Mouse (Mus musculus): ENCODE results near the gene Cdc42bpb.
A peak's percentile ranks its signal among the peaks of the same experiment; 100 is the strongest.

- TF ChIP-seq CEBPB (IDR thresholded peaks at IDR 0.05; ENCODE audit: low read depth) (no peak), CTCF (IDR thresholded peaks at IDR 0.05; ENCODE audit: control insufficient read depth, insufficient read depth, insufficient read length) (peak; percentile 85), MYOD1 (IDR thresholded peaks at IDR 0.05; ENCODE audit: control insufficient read depth, insufficient read length, low read depth) (no peak), USF1 (IDR thresholded peaks at IDR 0.05; ENCODE audit: low read depth) (no peak), MAX (IDR thresholded peaks at IDR 0.05) (no peak), MYOG (IDR thresholded peaks at IDR 0.05; ENCODE audit: control insufficient read depth, extremely low read depth, insufficient read length) (no peak), FOSL1 (IDR thresholded peaks at IDR 0.05; ENCODE audit: insufficient read depth, low read length, poor library complexity, severe bottlenecking) (no peak)
Observed at GRCm38 (mm10) chr12:111272420-111272819, 105.1 kb downstream of the Cdc42bpb start.

Data from C2C12 (cell line).